Mouse (Mus musculus): Measurements from ENCODE around the gene Pfdn2. TPM values are rescaled to one million over a fixed set of nuclear protein-coding genes. Genes with fewer than 3 reads are reported as not detected.

The Pfdn2 gene
- polyA plus RNA-seq, 1 experiment from 2014 or later, result 87.5 TPM

- DNase-seq (ENCODE audit: low spot score), result no peak
These were observed 57.5 kb downstream of the Pfdn2 start for GRCm38 (mm10) chr1:171402991-171403390.

- no peak for DNase-seq (ENCODE audit: low spot score)
These were observed 61.8 kb downstream of the Pfdn2 start for GRCm38 (mm10) chr1:171407263-171407662.

Other genes starting within 250 kb of the Pfdn2 start
- gene Cfap126, start 231.8 kb upstream of the Pfdn2 start, polyA plus RNA-seq (2015; fragmentation: Nextera tagmentation; extraction: Ambion mirVana), result 2.3 and 2.7 TPM in 2 replicates
- 158 and 201 TPM in 2 replicates for gene Sdhc, start 195.1 kb upstream of the Pfdn2 start, polyA plus RNA-seq (2015; fragmentation: Nextera tagmentation; extraction: Ambion mirVana)
- gene Mpz, start 195.0 kb upstream of the Pfdn2 start, polyA plus RNA-seq (2015; fragmentation: Nextera tagmentation; extraction: Ambion mirVana), result 0.18 and 0.37 TPM in 2 replicates
- 2.3 and 2.7 TPM in 2 replicates for gene Pcp4l1, start 149.4 kb upstream of the Pfdn2 start, polyA plus RNA-seq (2015; fragmentation: Nextera tagmentation; extraction: Ambion mirVana)
- 0.14 and 0.17 TPM in 2 replicates for gene Nr1i3, start 131.7 kb upstream of the Pfdn2 start, polyA plus RNA-seq (2015; fragmentation: Nextera tagmentation; extraction: Ambion mirVana)
- 23.7 and 25.8 TPM in 2 replicates for gene Tomm40l, start 123.2 kb upstream of the Pfdn2 start, polyA plus RNA-seq (2015; fragmentation: Nextera tagmentation; extraction: Ambion mirVana)
- 4.0 and 5.1 TPM in 2 replicates for gene Apoa2, start 120.6 kb upstream of the Pfdn2 start, polyA plus RNA-seq (2015; fragmentation: Nextera tagmentation; extraction: Ambion mirVana)
- gene Fcer1g, start 111.3 kb upstream of the Pfdn2 start, polyA plus RNA-seq (2015; fragmentation: Nextera tagmentation; extraction: Ambion mirVana), result 93.8 and 97.1 TPM in 2 replicates
- gene Adamts4, start 95.2 kb upstream of the Pfdn2 start, polyA plus RNA-seq (2015; fragmentation: Nextera tagmentation; extraction: Ambion mirVana), result 0.68 and 0.86 TPM in 2 replicates
- 215 and 218 TPM in 2 replicates for gene Ndufs2, start 94.3 kb upstream of the Pfdn2 start, polyA plus RNA-seq (2015; fragmentation: Nextera tagmentation; extraction: Ambion mirVana)
- 43.9 and 50.6 TPM in 2 replicates for gene B4galt3, start 75.3 kb upstream of the Pfdn2 start, polyA plus RNA-seq (2015; fragmentation: Nextera tagmentation; extraction: Ambion mirVana)
- 34.2 and 34.3 TPM in 2 replicates for gene Ppox, start 64.5 kb upstream of the Pfdn2 start, polyA plus RNA-seq (2015; fragmentation: Nextera tagmentation; extraction: Ambion mirVana)
- gene Usp21, start 57.7 kb upstream of the Pfdn2 start, polyA plus RNA-seq (2015; fragmentation: Nextera tagmentation; extraction: Ambion mirVana), result 39.5 and 42.7 TPM in 2 replicates
- gene Ufc1, start 50.6 kb upstream of the Pfdn2 start, polyA plus RNA-seq (2015; fragmentation: Nextera tagmentation; extraction: Ambion mirVana), result 109 and 111 TPM in 2 replicates
- 44.2 and 47.8 TPM in 2 replicates for gene Dedd, start 16.5 kb upstream of the Pfdn2 start, polyA plus RNA-seq (2015; fragmentation: Nextera tagmentation; extraction: Ambion mirVana)
- 39.0 and 44.0 TPM in 2 replicates for gene Nit1, start within 50 bp of the Pfdn2 start, polyA plus RNA-seq (2015; fragmentation: Nextera tagmentation; extraction: Ambion mirVana)
- gene Klhdc9, start 15.1 kb downstream of the Pfdn2 start, polyA plus RNA-seq (2015; fragmentation: Nextera tagmentation; extraction: Ambion mirVana), result 0.76 and 1.4 TPM in 2 replicates
- gene Nectin4, start 24.4 kb downstream of the Pfdn2 start, polyA plus RNA-seq (2015; fragmentation: Nextera tagmentation; extraction: Ambion mirVana), result 0.91 and 1.1 TPM in 2 replicates
- 64.2 and 73.2 TPM in 2 replicates for gene Arhgap30, start 43.3 kb downstream of the Pfdn2 start, polyA plus RNA-seq (2015; fragmentation: Nextera tagmentation; extraction: Ambion mirVana)
- gene Usf1, start 65.6 kb downstream of the Pfdn2 start, polyA plus RNA-seq (2015; fragmentation: Nextera tagmentation; extraction: Ambion mirVana), result 80.7 and 90.6 TPM in 2 replicates
- gene Tstd1, start 73.2 kb downstream of the Pfdn2 start, polyA plus RNA-seq (2015; fragmentation: Nextera tagmentation; extraction: Ambion mirVana), result 4.7 and 4.8 TPM in 2 replicates
- 15.4 and 22.7 TPM in 2 replicates for gene F11r, start 91.9 kb downstream of the Pfdn2 start, polyA plus RNA-seq (2015; fragmentation: Nextera tagmentation; extraction: Ambion mirVana)
- gene Alyref2, start 157.8 kb downstream of the Pfdn2 start, polyA plus RNA-seq (2015; fragmentation: Nextera tagmentation; extraction: Ambion mirVana), result 18.7 and 20.4 TPM in 2 replicates
- 2.2 and 2.8 TPM in 2 replicates for gene Itln1, start 189.6 kb downstream of the Pfdn2 start, polyA plus RNA-seq (2015; fragmentation: Nextera tagmentation; extraction: Ambion mirVana)
- 3.2 and 4.2 TPM in 2 replicates for gene Cd244a, start 213.5 kb downstream of the Pfdn2 start, polyA plus RNA-seq (2015; fragmentation: Nextera tagmentation; extraction: Ambion mirVana)

Data from thymus, postnatal 0 days (tissue).